Mouse (Mus musculus): Measurements from ENCODE around the gene Ncoa3. TPM values are rescaled to one million over a fixed set of nuclear protein-coding genes. Genes with fewer than 3 reads are reported as not detected.

Ncoa3 gene
- polyA plus RNA-seq, 1 experiment = 5.6 TPM

DNA sequence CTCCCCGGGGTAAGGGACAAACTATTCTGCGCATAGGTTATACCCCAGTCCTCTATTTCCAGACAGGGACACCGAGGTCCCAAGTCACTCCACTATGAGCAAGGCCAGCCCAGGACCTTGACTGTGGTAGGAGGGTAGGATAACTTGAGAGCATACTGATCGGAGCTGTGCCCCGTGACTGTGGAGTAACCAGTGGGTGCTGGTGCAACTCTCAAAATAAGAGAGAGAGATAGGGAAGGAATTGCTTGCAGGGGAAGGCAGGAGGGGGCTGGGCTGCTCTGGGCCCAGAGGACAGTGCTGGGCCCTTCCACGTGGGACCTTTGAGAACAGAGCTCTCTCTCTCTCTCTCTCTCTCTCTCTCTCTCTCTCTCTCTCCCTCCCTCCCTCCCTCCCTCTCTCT, 103.9 kb downstream of the Ncoa3 start:
- H3ac ChIP-seq (ENCODE audit: control insufficient read depth, insufficient read length, low read depth) = no peak overlapping the region
- H3K4me3 ChIP-seq (ENCODE audit: insufficient read depth, poor library complexity, severe bottlenecking) = no peak overlapping the region
- no peaks in the 10 kb centered on the region for H3K79me3 ChIP-seq (ENCODE audit: low read depth)
- H3K36me3 ChIP-seq (ENCODE audit: control insufficient read depth, insufficient read depth) = no peaks in the 10 kb centered on the region
- TF ChIP-seq MYOD1 (IDR thresholded peaks at IDR 0.05; ENCODE audit: control insufficient read depth, insufficient read length, low read depth) (no peak), CEBPB (IDR thresholded peaks at IDR 0.05; ENCODE audit: low read depth) (no peak), MYOG (IDR thresholded peaks at IDR 0.05; ENCODE audit: control insufficient read depth, extremely low read depth, insufficient read length) (no peak), FOSL1 (IDR thresholded peaks at IDR 0.05; ENCODE audit: insufficient read depth, low read length, poor library complexity, severe bottlenecking) (no peak), MAX (IDR thresholded peaks at IDR 0.05) (no peak), CTCF (IDR thresholded peaks at IDR 0.05; ENCODE audit: control insufficient read depth, insufficient read depth, insufficient read length) (no peak), USF1 (IDR thresholded peaks at IDR 0.05; ENCODE audit: low read depth) (no peak)
- no peaks in the 10 kb centered on the region for H3K27me3 ChIP-seq (ENCODE audit: control insufficient read depth, insufficient read depth, insufficient read length)
- no peaks in the 10 kb centered on the region for H3K79me2 ChIP-seq (ENCODE audit: control insufficient read depth, insufficient read depth)

- Histone ChIP-seq H3K27me3 (ENCODE audit: control insufficient read depth, insufficient read depth, insufficient read length) (no peaks in the 10 kb centered on the region), H3K4me3 (ENCODE audit: insufficient read depth, poor library complexity, severe bottlenecking) (no peak overlapping the region), H3K79me2 (ENCODE audit: control insufficient read depth, insufficient read depth) (no peaks in the 10 kb centered on the region), H3K79me3 (ENCODE audit: low read depth) (no peaks in the 10 kb centered on the region), H3ac (ENCODE audit: control insufficient read depth, insufficient read length, low read depth) (no peak overlapping the region), H3K36me3 (ENCODE audit: control insufficient read depth, insufficient read depth) (no peaks in the 10 kb centered on the region)
- TF ChIP-seq FOSL1 (IDR thresholded peaks at IDR 0.05; ENCODE audit: insufficient read depth, low read length, poor library complexity, severe bottlenecking) = no peak
- TF ChIP-seq MAX (IDR thresholded peaks at IDR 0.05) = no peak
- no peak for TF ChIP-seq CEBPB (IDR thresholded peaks at IDR 0.05; ENCODE audit: low read depth)
- TF ChIP-seq CTCF (IDR thresholded peaks at IDR 0.05; ENCODE audit: control insufficient read depth, insufficient read depth, insufficient read length) = no peak
- TF ChIP-seq MYOG (IDR thresholded peaks at IDR 0.05; ENCODE audit: control insufficient read depth, extremely low read depth, insufficient read length) = no peak
- TF ChIP-seq MYOD1 (IDR thresholded peaks at IDR 0.05; ENCODE audit: control insufficient read depth, insufficient read length, low read depth) = no peak
- no peak for TF ChIP-seq USF1 (IDR thresholded peaks at IDR 0.05; ENCODE audit: low read depth)
Observed at GRCm38 (mm10) chr2:166096834-166097233, 104.4 kb downstream of the Ncoa3 start.

DNA sequence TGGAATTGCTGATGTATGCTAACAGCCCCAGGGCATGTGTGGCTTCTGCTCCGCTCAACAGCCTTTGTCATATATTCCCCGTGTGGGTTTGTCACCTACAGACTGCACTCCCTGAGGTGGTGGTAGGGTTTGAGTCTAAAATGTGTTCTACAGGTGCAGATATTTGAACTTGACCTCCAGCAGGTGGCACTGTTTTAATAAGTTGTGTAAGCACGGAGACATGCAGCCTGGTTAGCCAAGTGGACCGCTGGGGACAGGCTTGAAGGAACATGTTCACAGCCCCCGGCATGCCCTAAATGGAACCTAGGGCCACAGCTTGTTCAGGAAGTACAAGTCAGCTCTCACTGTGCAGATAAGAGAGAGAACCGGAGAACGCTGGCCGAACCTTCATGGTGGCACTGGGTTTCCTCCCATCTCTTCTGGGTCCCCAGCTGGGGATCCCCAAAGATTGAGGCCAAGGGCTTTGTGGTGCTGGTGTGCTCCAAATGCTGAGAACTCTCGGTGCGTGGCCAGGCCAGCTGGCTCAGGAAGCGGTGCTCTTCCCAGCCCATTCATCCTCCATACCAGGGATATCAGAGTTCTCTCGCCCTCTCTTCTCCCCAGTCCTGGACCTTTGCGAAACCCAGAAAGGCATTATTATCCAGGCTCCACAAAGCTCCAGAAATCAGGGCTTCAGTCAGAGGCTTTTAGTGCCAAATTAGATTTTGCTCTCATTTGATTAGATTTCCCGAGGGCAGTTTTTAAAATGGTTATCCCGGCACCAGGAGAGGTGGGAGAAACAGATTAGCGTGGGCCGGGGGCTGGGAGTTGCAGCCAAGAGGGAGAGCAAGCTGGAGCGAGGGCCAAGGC, 105.2 kb downstream of the Ncoa3 start:
- H3K79me2 ChIP-seq (ENCODE audit: control insufficient read depth, insufficient read depth) = no peaks in the 10 kb centered on the region
- TF ChIP-seq MYOD1 (IDR thresholded peaks at IDR 0.05; ENCODE audit: control insufficient read depth, insufficient read length, low read depth) (no peak), CTCF (IDR thresholded peaks at IDR 0.05; ENCODE audit: control insufficient read depth, insufficient read depth, insufficient read length) (peak; percentile 24)
- no peaks in the 10 kb centered on the region for H3K27me3 ChIP-seq (ENCODE audit: control insufficient read depth, insufficient read depth, insufficient read length)
- no peak overlapping the region for H3K4me3 ChIP-seq (ENCODE audit: insufficient read depth, poor library complexity, severe bottlenecking)
- H3K79me3 ChIP-seq (ENCODE audit: low read depth) = no peaks in the 10 kb centered on the region
- H3K36me3 ChIP-seq (ENCODE audit: control insufficient read depth, insufficient read depth) = no peaks in the 10 kb centered on the region
- no peak overlapping the region for H3ac ChIP-seq (ENCODE audit: control insufficient read depth, insufficient read length, low read depth)

DNA sequence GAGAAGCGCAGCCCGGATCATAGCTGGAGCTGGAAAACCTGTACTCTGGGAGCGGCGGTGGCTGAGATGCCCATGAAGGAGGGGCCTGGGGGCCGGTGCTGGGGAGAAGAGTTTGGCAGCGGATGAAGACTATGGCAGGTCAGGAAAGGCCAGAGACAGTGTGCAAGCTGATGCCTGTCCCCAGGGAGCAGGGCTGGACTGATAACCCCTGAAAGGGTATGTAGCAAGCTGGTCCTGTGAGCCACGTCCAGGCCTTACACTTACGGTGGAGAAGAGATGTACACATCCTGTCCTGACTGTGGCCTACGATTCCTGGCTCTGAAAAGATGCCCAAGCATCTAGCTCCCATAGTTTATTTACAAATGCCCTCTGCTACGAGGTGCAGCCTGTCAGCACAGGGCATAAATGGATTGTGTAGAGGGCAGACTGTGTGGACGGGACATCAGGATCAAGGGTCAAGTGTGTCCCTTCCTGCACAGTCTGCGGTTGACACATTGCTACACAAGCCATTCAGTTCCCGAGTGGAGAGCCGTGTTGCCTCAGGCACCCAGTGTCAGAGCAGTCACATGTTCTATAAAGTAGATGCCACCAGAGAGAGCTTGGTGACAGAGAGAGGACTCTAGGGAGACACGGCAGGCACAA, 106.0 kb downstream of the Ncoa3 start:
- no peaks in the 10 kb centered on the region for H3K27me3 ChIP-seq (ENCODE audit: control insufficient read depth, insufficient read depth, insufficient read length)
- H3K79me2 ChIP-seq (ENCODE audit: control insufficient read depth, insufficient read depth) = no peaks in the 10 kb centered on the region
- TF ChIP-seq MYOD1 (IDR thresholded peaks at IDR 0.05; ENCODE audit: control insufficient read depth, insufficient read length, low read depth) = no peak
- H3K36me3 ChIP-seq (ENCODE audit: control insufficient read depth, insufficient read depth) = no peaks in the 10 kb centered on the region
- no peak overlapping the region for H3K4me3 ChIP-seq (ENCODE audit: insufficient read depth, poor library complexity, severe bottlenecking)
- H3ac ChIP-seq (ENCODE audit: control insufficient read depth, insufficient read length, low read depth) = no peak overlapping the region
- H3K79me3 ChIP-seq (ENCODE audit: low read depth) = no peaks in the 10 kb centered on the region

GRCm38 (mm10) chr2:166100309-166101262, 108.2 kb downstream of the Ncoa3 start:
- H3K27me3 ChIP-seq (ENCODE audit: control insufficient read depth, insufficient read depth, insufficient read length) = no peaks in the 10 kb centered on the region
- no peak overlapping the region for H3ac ChIP-seq (ENCODE audit: control insufficient read depth, insufficient read length, low read depth)
- H3K79me2 ChIP-seq (ENCODE audit: control insufficient read depth, insufficient read depth) = no peaks in the 10 kb centered on the region
- H3K79me3 ChIP-seq (ENCODE audit: low read depth) = no peaks in the 10 kb centered on the region
- no peak overlapping the region for H3K4me3 ChIP-seq (ENCODE audit: insufficient read depth, poor library complexity, severe bottlenecking)
- TF ChIP-seq MYOD1 (IDR thresholded peaks at IDR 0.05; ENCODE audit: control insufficient read depth, insufficient read length, low read depth) = no peak
- TF ChIP-seq FOSL1 (IDR thresholded peaks at IDR 0.05; ENCODE audit: insufficient read depth, low read length, poor library complexity, severe bottlenecking) = no peak
- TF ChIP-seq CEBPB (IDR thresholded peaks at IDR 0.05; ENCODE audit: low read depth) = no peak
- TF ChIP-seq MYOG (IDR thresholded peaks at IDR 0.05; ENCODE audit: control insufficient read depth, extremely low read depth, insufficient read length) = no peak
- no peak for TF ChIP-seq MAX (IDR thresholded peaks at IDR 0.05)
- no peak for TF ChIP-seq CTCF (IDR thresholded peaks at IDR 0.05; ENCODE audit: control insufficient read depth, insufficient read depth, insufficient read length)
- TF ChIP-seq USF1 (IDR thresholded peaks at IDR 0.05; ENCODE audit: low read depth) = no peak
- no peaks in the 10 kb centered on the region for H3K36me3 ChIP-seq (ENCODE audit: control insufficient read depth, insufficient read depth)

Measured in C2C12 (cell line).